Mouse (Mus musculus) embryonic facial prominence, embryonic 11.5 days (tissue): ENCODE results near the gene Hist2h3b. TPM values are rescaled to one million over a fixed set of nuclear protein-coding genes. Genes with fewer than 3 reads are reported as not detected.
"Not testable (repeated sequence)": the region's sequence is repeated elsewhere in the genome, so short reads cannot be mapped to it uniquely, and the experiment has no call there.

Experiments used
- ATAC-seq: fragments of 200-750 bp; cut with Nextera tagmentation; replicated peaks from 2 replicates; pipeline ENCODE4 v1.8.0; 2017; ENCODE audit warnings: low read depth; ENCODE audit not compliant: insufficient number of reproducible peaks, low FRiP score, low TSS enrichment
- DNase-seq: peaks from one replicate; pipeline ENCODE4 v3.0.0-alpha.2; 2015; ENCODE audit warnings: low spot score
- H3K27ac ChIP-seq: fragments of 300-500 bp; sonication (generic); replicated peaks from 2 replicates; pipeline ENCODE4 v1.5.1; 2014; ENCODE audit warnings: mild to moderate bottlenecking, low read depth, low read length, control low read depth
- H3K27me3 ChIP-seq: fragments of 300-500 bp; sonication (generic); 2 replicates; pipeline ENCODE4 v1.6.1; 2014; ENCODE audit warnings: mild to moderate bottlenecking, low read length, moderate library complexity, mixed read lengths; ENCODE audit not compliant: control insufficient read depth, insufficient read depth
- H3K36me3 ChIP-seq: fragments of 300-500 bp; sonication (generic); replicated peaks from 2 replicates; pipeline ENCODE4 v1.6.1; 2014; ENCODE audit warnings: low read depth, mild to moderate bottlenecking, low read length, moderate library complexity, mixed read lengths; ENCODE audit not compliant: control insufficient read depth, insufficient read depth
- H3K4me1 ChIP-seq: fragments of 300-500 bp; sonication (generic); 2 replicates; pipeline ENCODE4 v1.6.1; 2014; ENCODE audit warnings: low read length, mixed read lengths; ENCODE audit not compliant: control insufficient read depth, insufficient read depth
- H3K4me2 ChIP-seq: fragments of 300-500 bp; sonication (generic); 2 replicates; pipeline ENCODE4 v1.6.1; 2014; ENCODE audit warnings: low read depth, mild to moderate bottlenecking, control low read depth, low read length, moderate library complexity
- H3K4me3 ChIP-seq: fragments of 300-500 bp; sonication (generic); 2 replicates; pipeline ENCODE4 v1.5.1; 2014; ENCODE audit warnings: low read depth, low read length, control low read depth
- H3K9ac ChIP-seq: fragments of 300-500 bp; sonication (generic); replicated peaks from 2 replicates; pipeline ENCODE4 v1.6.1; 2014; ENCODE audit warnings: mild to moderate bottlenecking, control low read depth, low read length
- H3K9me3 ChIP-seq: fragments of 300-500 bp; sonication (generic); replicated peaks from 2 replicates; pipeline ENCODE4 v1.6.1; 2016; ENCODE audit warnings: mild to moderate bottlenecking, low read length, inconsistent platforms, mixed read lengths; ENCODE audit not compliant: control insufficient read depth
- WGBS: fragments of 180-500 bp; shearing (Covaris S2); extraction: QIAGEN DNeasy Blood & Tissue Kit; methylation state at CpG from one replicate; pipeline ENCODE4 v1.1.7; 2014; 5-methylcytosine and 5-hydroxymethylcytosine counted together
- polyA plus RNA-seq: library from polyadenylated mRNA; unstranded; fragments of >200 nt; fragmentation: Nextera tagmentation; extraction: Ambion mirVana; gene quantifications from 2 replicates; pipeline ENCODE4 v1.2.1, GENCODE M21; 2014

Hist2h3b gene
- polyA plus RNA-seq, 1 experiment from 2014 or later, result 90.2 TPM

GRCm38 (mm10) chr3:96273591-96274465, 5.4 kb downstream of the Hist2h3b start:
- H3K4me1 ChIP-seq, result no peaks in the 10 kb centered on the region
- no peak for DNase-seq
- WGBS, result 87% methylated on average over 17 of the region's 17 CpGs
- H3K9me3 ChIP-seq, result no peaks in the 10 kb centered on the region
- no peak overlapping the region for H3K9ac ChIP-seq
- ATAC-seq, result no peak
- H3K36me3 ChIP-seq, result no peaks in the 10 kb centered on the region
- no peak overlapping the region for H3K27ac ChIP-seq
- no peak overlapping the region for H3K4me2 ChIP-seq
- no peaks in the 10 kb centered on the region for H3K27me3 ChIP-seq
- H3K4me3 ChIP-seq, result no peak overlapping the region

GRCm38 (mm10) chr3:96277428-96277799, 9.0 kb downstream of the Hist2h3b start:
- ATAC-seq (no peak; the same call in none of the 2 replicates), DNase-seq (peak; percentile 71)
- WGBS, result 8% methylated on average over 8 of the region's 8 CpGs
- Histone ChIP-seq H3K9me3 (no peaks in the 10 kb centered on the region), H3K4me3 (peak overlapping the region; percentile 39), H3K9ac (peak overlapping the region; percentile 74), H3K4me2 (peak overlapping the region; percentile 84), H3K4me1 (no peaks in the 10 kb centered on the region), H3K36me3 (no peaks in the 10 kb centered on the region), H3K27me3 (no peaks in the 10 kb centered on the region), H3K27ac (0 out of 2 replicates have a peak overlapping the region, but pooled peaks have one; percentile 47)

GRCm38 (mm10) chr3:96277800-96278624, 9.6 kb downstream of the Hist2h3b start:
- no peaks in the 10 kb centered on the region for H3K36me3 ChIP-seq
- ATAC-seq, result peak; percentile 94
- H3K9ac ChIP-seq, result peak overlapping the region; percentile 74
- under 1% methylated on average over 49 of the region's 49 CpGs for WGBS
- peak; percentile 91 for DNase-seq
- H3K4me3 ChIP-seq, result peak overlapping the region; percentile 39
- no peaks in the 10 kb centered on the region for H3K9me3 ChIP-seq
- no peaks in the 10 kb centered on the region for H3K4me1 ChIP-seq
- H3K4me2 ChIP-seq, result peak overlapping the region; percentile 84
- H3K27ac ChIP-seq, result 0 out of 2 replicates have a peak overlapping the region, but pooled peaks have one; percentile 48
- no peaks in the 10 kb centered on the region for H3K27me3 ChIP-seq

DNA sequence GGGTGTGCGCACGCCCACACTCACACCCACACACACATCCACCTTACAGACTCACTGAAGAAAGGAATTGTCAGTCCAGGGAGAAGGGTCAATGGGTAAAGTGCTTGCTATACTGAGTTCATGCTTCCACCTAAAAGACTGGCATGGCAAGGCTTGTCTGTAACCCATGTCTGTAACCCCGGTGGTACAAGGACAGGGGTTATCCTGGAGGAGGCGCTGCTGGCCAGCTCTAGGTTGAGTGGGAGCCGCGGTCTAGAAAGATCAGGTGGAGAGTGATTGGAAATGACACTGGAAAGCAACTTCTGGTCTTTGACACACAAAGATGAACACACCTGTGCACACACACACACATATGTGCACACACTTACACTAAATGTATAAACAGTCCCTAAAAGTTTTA, 12.2 kb downstream of the Hist2h3b start:
- no peaks in the 10 kb centered on the region for H3K36me3 ChIP-seq
- no peak overlapping the region for H3K9ac ChIP-seq
- 51% methylated on average over 6 of the region's 6 CpGs for WGBS
- DNase-seq (no peak), ATAC-seq (no peak)
- no peaks in the 10 kb centered on the region for H3K4me1 ChIP-seq
- no peak overlapping the region for H3K4me2 ChIP-seq
- H3K27me3 ChIP-seq, result no peaks in the 10 kb centered on the region
- H3K4me3 ChIP-seq, result no peak overlapping the region
- H3K27ac ChIP-seq, result no peak overlapping the region
- no peaks in the 10 kb centered on the region for H3K9me3 ChIP-seq

DNA sequence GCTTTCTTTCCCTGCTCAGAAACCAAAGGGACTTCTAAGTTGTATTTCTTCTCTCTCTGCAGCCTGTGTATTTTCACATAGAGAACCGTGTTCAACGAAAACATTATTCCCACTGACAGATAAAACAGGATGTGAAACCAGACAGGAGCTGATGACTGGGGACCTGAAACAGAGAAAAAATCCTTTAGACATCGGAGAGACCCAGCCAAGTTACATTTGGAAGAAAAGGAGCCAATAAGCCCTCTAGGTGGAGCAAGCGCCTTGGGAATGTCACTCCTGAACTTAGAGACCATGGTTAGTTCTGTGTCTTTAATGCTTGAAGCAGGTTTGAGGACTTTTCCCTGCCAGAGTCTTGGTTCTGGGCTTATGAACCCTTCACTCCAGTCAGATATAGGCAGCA, 16.0 kb downstream of the Hist2h3b start:
- no peak for ATAC-seq
- Histone ChIP-seq H3K4me1 (no peaks in the 10 kb centered on the region), H3K4me3 (0 out of 2 replicates have a peak overlapping the region, but pooled peaks have one; percentile 5), H3K4me2 (no peak overlapping the region), H3K27me3 (no peaks in the 10 kb centered on the region), H3K27ac (no peak overlapping the region), H3K9ac (peak overlapping the region; percentile 3; the same call in 1 of the 2 replicates), H3K9me3 (no peaks in the 10 kb centered on the region), H3K36me3 (no peaks in the 10 kb centered on the region)
- 23% methylated on average over 4 of the region's 4 CpGs for WGBS
- DNase-seq, result peak; percentile 70

DNA sequence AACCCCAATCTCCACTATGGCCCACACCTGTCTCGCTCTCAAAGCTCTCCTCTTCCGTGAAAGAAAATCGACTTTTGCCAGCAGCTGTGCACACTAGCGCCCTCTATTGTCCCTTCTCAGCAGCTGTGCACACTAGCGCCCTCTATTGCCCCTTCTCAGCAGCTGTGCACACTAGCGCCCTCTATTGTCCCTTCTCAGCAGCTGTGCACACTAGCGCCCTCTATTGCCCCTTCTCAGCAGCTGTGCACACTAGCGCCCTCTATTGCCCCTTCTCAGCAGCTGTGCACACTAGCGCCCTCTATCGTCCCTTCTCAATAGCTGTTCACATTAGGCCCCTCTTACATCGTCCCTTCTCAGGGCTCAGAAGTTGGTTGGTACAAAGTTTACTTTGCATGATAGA, 18.9 kb downstream of the Hist2h3b start:
- H3K4me3 ChIP-seq, DNase-seq: not testable (repeated sequence)
- WGBS, result 84% methylated on average over 11 of the region's 11 CpGs

GRCm38 (mm10) chr3:96289201-96289600, 20.7 kb downstream of the Hist2h3b start:
- DNase-seq (no peak), ATAC-seq (no peak)
- H3K27me3 ChIP-seq, result no peaks in the 10 kb centered on the region
- H3K27ac ChIP-seq, result no peak overlapping the region
- no peak overlapping the region for H3K9ac ChIP-seq
- H3K36me3 ChIP-seq, result no peaks in the 10 kb centered on the region
- WGBS, result 60% methylated on average over 3 of the region's 3 CpGs
- no peak overlapping the region for H3K4me3 ChIP-seq
- no peaks in the 10 kb centered on the region for H3K9me3 ChIP-seq
- no peak overlapping the region for H3K4me2 ChIP-seq
- no peaks in the 10 kb centered on the region for H3K4me1 ChIP-seq

More for the DNA sequence above, 18.9 kb downstream of the Hist2h3b start:
- ATAC-seq, H3K27ac ChIP-seq, H3K9ac ChIP-seq, H3K4me1 ChIP-seq, H3K27me3 ChIP-seq, H3K9me3 ChIP-seq, H3K36me3 ChIP-seq, H3K4me2 ChIP-seq: not testable (repeated sequence)
